Mouse (Mus musculus) liver, adult 2 months (tissue): ENCODE results near the gene Plxnb3.

Experiments used
- CTCF ChIP-seq: fragments of 200-500 bp; IDR thresholded peaks from 2 replicates; pipeline ENCODE4 v1.5.1; 2011; ENCODE audit warnings: low read depth, low read length, control low read depth
- POLR2A ChIP-seq: fragments of 200-500 bp; IDR thresholded peaks from 2 replicates; pipeline ENCODE4 v1.6.1; 2011; ENCODE audit warnings: low read length, control low read depth; ENCODE audit not compliant: insufficient read depth; ENCODE audit errors: extremely low read depth

- TF ChIP-seq CTCF (no peak), POLR2A (no peak)
These were observed 12.0 kb upstream of the Plxnb3 start for GRCm38 (mm10) chrX:73744774-73745481.
